In genomic region chr8:114074122-114074521, GRCm38 (mm10) we compare ENCODE assay signal across 9 mouse cellular contexts. TPM values are rescaled to one million over a fixed set of nuclear protein-coding genes. Genes with fewer than 3 reads are reported as not detected.
DNase-seq lines count a peak whose midpoint lies in the region; ATAC-seq and TF ChIP-seq lines count a peak whose summit lies in the region.
"Had no signal": no experiment of that assay in that cellular context is flagged by ENCODE, and none has a peak within 500 bp of the region (broad histone marks: within the 10 kb centered on the region; RNA-seq: fewer than 3 reads in every experiment).

No protein-coding gene starts in this region.

- no peaks in the 10 kb centered on the region for H3K4me1 ChIP-seq in lung, adult 2 months (ENCODE audit: control insufficient read depth, insufficient read depth, low read length)
- H3K4me1 ChIP-seq: neural tube, embryonic 12.5 days had no signal

- no peak for ATAC-seq in activated CD4-positive, CD25-positive, alpha-beta regulatory T cell, adult 4 months

- 78% methylated on average over 2 of the region's 2 CpGs for WGBS in lung, adult 2 months

- H3K27me3 ChIP-seq in splenic B cell, adult 2 months (ENCODE audit: control insufficient read depth, insufficient read depth, low read length, poor library complexity, severe bottlenecking) = no peaks in the 10 kb centered on the region
- H3K27me3 ChIP-seq: neural tube, embryonic 12.5 days had no signal

- no peak overlapping the region for H3K4me3 ChIP-seq in lung, adult 2 months (replicated peaks; ENCODE audit: extremely low read depth, low read depth, low read length)
- H3K4me3 ChIP-seq: neural tube, embryonic 12.5 days had no signal

- peak; percentile 78 for TF ChIP-seq CTCF in lung, adult 2 months (IDR thresholded peaks at IDR 0.05; ENCODE audit: insufficient read depth, low read length)

- no peaks in the 10 kb centered on the region for H3K36me3 ChIP-seq in splenic B cell, adult 2 months (ENCODE audit: control insufficient read depth, insufficient read depth, low read length, poor library complexity, severe bottlenecking)
- H3K36me3 ChIP-seq: neural tube, embryonic 12.5 days had no signal

- no peak for TF ChIP-seq POLR2A in lung, adult 2 months (IDR thresholded peaks at IDR 0.05; ENCODE audit: borderline replicate concordance, extremely low read depth, low read depth, low read length)

- DNase-seq in cerebellum, adult 11 months = peak; percentile 3
- DNase-seq in cerebellum, adult 11-12 months = no peak
- peak; percentile 11 for DNase-seq in lung, adult 2 months
- DNase-seq in lung, postnatal 25 days (ENCODE audit: low spot score) = no peak
- peak; percentile 44 to 58 for DNase-seq in adrenal gland, postnatal 36 days
- DNase-seq in induced T-regulatory cell, adult 2 months (ENCODE audit: low read depth) = peak; percentile 46
- peak; percentile 33 for DNase-seq in splenic B cell, adult 2 months (ENCODE audit: low read depth, low spot score)

RNA-seq across cellular contexts. Expression of gene Nudt7, which starts 59.2 kb away (rescaled TPM):
- 8.8 and 12.3 TPM in 2 replicates for polyA plus RNA-seq in lung, adult 2 months (2012; rRNA removed)
- 10 to 100 TPM; 46.5 to 73.1 TPM for total RNA-seq in adrenal gland, postnatal 36 days (2021)
- 10 to 100 TPM; 10.3 to 10.6 TPM for polyA plus RNA-seq in activated CD4-positive, CD25-positive, alpha-beta regulatory T cell, adult 4 months (2017; shearing (Covaris generic))

Comparison
In these comparisons a context has a peak if more than half of its experiments do, and no peak if none do; other contexts are left out.
1. DNase-seq: peak in cerebellum, adult 11 months (single experiment), lung, adult 2 months (single experiment), adrenal gland, postnatal 36 days (2 of 2), induced T-regulatory cell, adult 2 months (single experiment) and splenic B cell, adult 2 months (single experiment); none in cerebellum, adult 11-12 months (single experiment) and lung, postnatal 25 days (single experiment).